Mouse (Mus musculus): ENCODE data around the gene Nhsl2. TPM values are rescaled to one million over a fixed set of nuclear protein-coding genes. Genes with fewer than 3 reads are reported as not detected.

Nhsl2 gene
- polyA plus RNA-seq, 1 experiment from 2014 or later, result 12.0 TPM

DNA sequence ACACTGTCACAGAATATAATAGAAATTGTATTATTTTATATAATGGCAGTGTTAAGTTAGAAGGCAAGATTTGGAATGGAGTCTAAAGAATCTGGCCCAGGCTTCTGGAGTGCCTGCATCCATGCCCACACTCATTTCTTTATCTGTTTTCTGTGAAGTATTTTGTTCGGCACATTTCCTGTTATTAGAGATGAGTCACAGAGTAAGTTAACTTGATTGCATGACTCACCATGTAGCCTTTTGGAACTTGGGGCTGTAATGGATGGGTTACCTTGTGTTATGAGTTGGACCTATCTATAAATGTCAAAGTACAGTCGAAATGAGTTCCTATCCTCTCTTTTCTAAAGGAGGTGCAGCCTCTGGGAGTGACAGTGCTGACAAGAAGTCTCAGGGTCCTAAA lies 272.1 kb downstream of the Nhsl2 start:
- Histone ChIP-seq H3K9me3 (ENCODE audit: low read length) (no peaks in the 10 kb centered on the region), H3K9ac (replicated peaks; ENCODE audit: low read length) (no peak overlapping the region), H3K27ac (ENCODE audit: low read length) (no peak overlapping the region), H3K27me3 (ENCODE audit: insufficient read depth, low read length) (peaks cover 4% of the 10 kb centered on the region; the same call in 1 of the 2 replicates), H3K36me3 (ENCODE audit: insufficient read depth, low read length) (peaks cover 14% of the 10 kb centered on the region; the same call in 1 of the 2 replicates), H3K4me1 (ENCODE audit: insufficient read depth, low read length) (no peaks in the 10 kb centered on the region), H3K4me3 (ENCODE audit: low read length) (no peak overlapping the region), H3K4me2 (replicated peaks; ENCODE audit: low read depth, low read length) (no peak overlapping the region)
- no peak for ATAC-seq (ENCODE audit: low FRiP score, low TSS enrichment)
- 85% methylated on average over 2 of the region's 2 CpGs for WGBS

GRCm38 (mm10) chrX:102141157-102141556 lies 292.0 kb downstream of the Nhsl2 start:
- no peaks in the 10 kb centered on the region for H3K4me1 ChIP-seq (ENCODE audit: insufficient read depth, low read length)
- no peak overlapping the region for H3K27ac ChIP-seq (ENCODE audit: low read length)
- H3K9ac ChIP-seq (replicated peaks; ENCODE audit: low read length), result no peak overlapping the region
- H3K27me3 ChIP-seq (ENCODE audit: insufficient read depth, low read length), result peaks cover 6% of the 10 kb centered on the region; the same call in 1 of the 2 replicates
- H3K9me3 ChIP-seq (ENCODE audit: low read length), result no peaks in the 10 kb centered on the region
- no peak overlapping the region for H3K4me3 ChIP-seq (ENCODE audit: low read length)
- peaks cover 16% of the 10 kb centered on the region for H3K36me3 ChIP-seq (ENCODE audit: insufficient read depth, low read length)
- 68% methylated on average over 1 of the region's 1 CpGs for WGBS
- H3K4me2 ChIP-seq (replicated peaks; ENCODE audit: low read depth, low read length), result no peak overlapping the region
- no peak for ATAC-seq (ENCODE audit: low FRiP score, low TSS enrichment)

Small RNA genes lying within 50 kb of the gene (microRNA-seq; reads per million reads assigned to microRNA genes)
- not detected for gene Gm27843

Other genes starting within 250 kb of the Nhsl2 start
- gene Ogt, start 209.3 kb upstream of the Nhsl2 start, polyA plus RNA-seq (2015; fragmentation: Nextera tagmentation; extraction: Ambion mirVana), result 159 and 180 TPM in 2 replicates
- gene Cxcr3, start 115.1 kb upstream of the Nhsl2 start, polyA plus RNA-seq (2015; fragmentation: Nextera tagmentation; extraction: Ambion mirVana), result 0.20 and 0.26 TPM in 2 replicates
- 0.22 and 0.24 TPM in 2 replicates for gene Gm4779, start 55.0 kb upstream of the Nhsl2 start, polyA plus RNA-seq (2015; fragmentation: Nextera tagmentation; extraction: Ambion mirVana)
- 0.22 and 0.33 TPM in 2 replicates for gene 8030474K03Rik, start 54.7 kb upstream of the Nhsl2 start, polyA plus RNA-seq (2015; fragmentation: Nextera tagmentation; extraction: Ambion mirVana)
- gene Rtl5, start 221.9 kb downstream of the Nhsl2 start, polyA plus RNA-seq (2015; fragmentation: Nextera tagmentation; extraction: Ambion mirVana), result 3.4 and 3.9 TPM in 2 replicates

Measured in kidney, embryonic 16.5 days (tissue).